Mouse (Mus musculus) brain, embryonic 14.5 days (tissue): ENCODE results near the gene Etl4.

Experiments used
- CTCF ChIP-seq: fragments of 200-500 bp; IDR thresholded peaks from 2 replicates; pipeline ENCODE4 v1.5.1; 2012; ENCODE audit warnings: inconsistent platforms, mild to moderate bottlenecking, moderate library complexity, borderline replicate concordance; ENCODE audit not compliant: insufficient read depth, insufficient read length; ENCODE audit errors: extremely low read depth
- POLR2A ChIP-seq: fragments of 200-500 bp; IDR thresholded peaks from 2 replicates; pipeline ENCODE4 v1.6.1; 2012; ENCODE audit warnings: mild to moderate bottlenecking, inconsistent platforms, borderline replicate concordance; ENCODE audit not compliant: poor library complexity, insufficient read depth, insufficient read length, severe bottlenecking; ENCODE audit errors: extremely low read depth

DNA sequence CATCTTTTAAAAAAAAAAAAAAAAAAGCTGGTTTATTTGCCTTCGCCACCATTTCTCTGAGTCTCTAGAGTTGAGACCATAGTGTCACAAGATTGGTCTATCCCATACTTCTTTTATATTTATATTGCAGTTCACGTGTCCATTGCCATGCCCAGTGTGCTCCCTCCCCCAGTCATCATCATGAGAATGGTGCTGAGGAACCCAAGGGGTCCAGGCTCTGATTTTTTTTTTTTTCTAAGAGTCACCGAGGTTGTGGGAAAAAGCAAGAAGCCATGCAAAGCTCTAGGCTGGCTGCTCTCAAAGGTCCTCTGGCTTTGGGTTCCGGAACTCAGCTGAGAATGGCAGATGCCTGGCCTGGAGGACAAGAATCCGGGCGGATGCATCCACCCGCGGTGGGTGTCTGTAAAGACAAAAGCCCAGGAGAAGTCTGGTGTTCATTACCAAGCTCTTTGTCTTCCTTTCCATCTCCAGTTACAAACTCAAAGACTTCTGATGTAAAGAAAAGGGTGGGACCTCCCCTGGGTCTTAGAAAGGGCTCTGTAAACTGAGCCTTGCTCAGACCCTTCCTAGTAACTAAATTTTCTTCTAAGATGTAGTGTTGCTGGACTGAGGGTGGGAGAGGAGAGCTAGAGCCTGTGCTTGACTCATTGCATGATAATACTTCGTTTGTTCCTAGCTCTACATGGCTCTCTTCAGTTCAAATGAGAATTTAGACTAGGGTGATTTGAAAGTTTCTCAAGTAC lies 745.2 kb downstream of the Etl4 start:
- TF ChIP-seq CTCF, result no peak
- TF ChIP-seq POLR2A, result no peak
